Mouse (Mus musculus) macrophage (primary cell): Measurements from ENCODE around the gene Slc9a8. TPM values are rescaled to one million over a fixed set of nuclear protein-coding genes. Genes with fewer than 3 reads are reported as not detected.

Source experiments
- H3K27ac ChIP-seq: fragments of 350-480 bp; formaldehyde crosslinking; 2 replicates; pipeline ENCODE4 v1.9.0; 2021
- H3K36me3 ChIP-seq: fragments of 350-480 bp; formaldehyde crosslinking; 2 replicates; pipeline ENCODE4 v1.9.0; 2021; ENCODE audit errors: inconsistent target
- H3K4me3 ChIP-seq: fragments of 350-480 bp; formaldehyde crosslinking; 2 replicates; pipeline ENCODE4 v1.9.0; 2021; ENCODE audit errors: inconsistent target
- H3K79me2 ChIP-seq: fragments of 350-480 bp; formaldehyde crosslinking; 2 replicates; pipeline ENCODE4 v1.9.0; 2021; ENCODE audit errors: inconsistent target
- WGBS: methylation state at CpG from one replicate; pipeline ENCODE4 v1.1.7; 2026; ENCODE audit warnings: inconsistent platforms; ENCODE audit not compliant: missing documents; 5-methylcytosine and 5-hydroxymethylcytosine counted together
- polyA plus RNA-seq: library from polyadenylated mRNA; stranded (reverse); fragments of 250-400 nt; gene quantifications from 3 replicates; pipeline ENCODE4 v1.2.4, GENCODE M21; 2018; ENCODE audit warnings: inconsistent platforms

Gene Slc9a8
- polyA plus RNA-seq, 1 experiment from 2014 or later, result 30.0 TPM

DNA sequence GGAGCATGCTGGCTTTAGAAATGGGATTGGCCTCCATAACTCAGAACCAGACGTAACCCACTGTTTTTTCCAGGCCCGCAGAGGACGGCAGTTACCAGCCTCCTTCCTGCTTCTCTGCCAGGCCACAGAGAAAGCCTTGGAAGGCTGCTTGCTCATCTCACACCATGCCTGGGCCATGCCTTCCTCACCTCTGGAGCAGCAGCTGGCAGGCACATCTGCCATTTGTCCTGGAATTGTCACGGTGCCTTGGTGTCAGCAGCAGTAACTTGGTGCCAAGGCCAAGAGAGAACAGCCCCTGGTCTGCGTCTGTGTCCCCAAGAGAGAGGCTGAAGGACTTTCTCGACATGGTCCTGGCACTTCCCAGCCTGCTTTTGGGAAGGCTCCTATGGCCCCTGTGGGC is 52.7 kb downstream of the Slc9a8 start:
- peaks cover 51% of the 10 kb centered on the region; the same call in 1 of the 2 replicates for H3K36me3 ChIP-seq
- no peak overlapping the region for H3K27ac ChIP-seq
- 88% methylated on average over 6 of the region's 6 CpGs for WGBS
- H3K79me2 ChIP-seq, result peaks cover under 1% of the 10 kb centered on the region; the same call in 1 of the 2 replicates
- no peak overlapping the region for H3K4me3 ChIP-seq

DNA sequence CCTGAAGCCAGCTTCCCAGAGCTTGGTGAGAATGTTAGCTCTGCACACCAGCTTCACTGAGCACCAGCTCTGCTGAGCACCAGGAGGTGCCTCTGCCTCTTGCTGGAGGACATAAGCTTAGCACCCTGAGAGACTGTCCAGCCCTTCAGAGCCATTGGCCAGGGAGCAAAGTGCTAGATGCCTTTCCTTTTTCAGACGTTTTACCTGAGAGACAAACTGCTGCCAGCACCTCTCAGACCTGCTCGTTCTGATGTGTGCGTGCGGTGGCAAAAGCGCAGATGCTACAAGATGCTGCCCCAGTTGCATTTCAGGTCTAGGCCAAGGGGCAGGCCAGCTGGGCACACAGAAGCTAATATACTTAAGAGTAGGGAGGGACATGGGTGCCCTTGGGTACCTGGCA is 54.1 kb downstream of the Slc9a8 start:
- H3K36me3 ChIP-seq, result peaks cover 48% of the 10 kb centered on the region; the same call in 1 of the 2 replicates
- H3K27ac ChIP-seq, result no peak overlapping the region

DNA sequence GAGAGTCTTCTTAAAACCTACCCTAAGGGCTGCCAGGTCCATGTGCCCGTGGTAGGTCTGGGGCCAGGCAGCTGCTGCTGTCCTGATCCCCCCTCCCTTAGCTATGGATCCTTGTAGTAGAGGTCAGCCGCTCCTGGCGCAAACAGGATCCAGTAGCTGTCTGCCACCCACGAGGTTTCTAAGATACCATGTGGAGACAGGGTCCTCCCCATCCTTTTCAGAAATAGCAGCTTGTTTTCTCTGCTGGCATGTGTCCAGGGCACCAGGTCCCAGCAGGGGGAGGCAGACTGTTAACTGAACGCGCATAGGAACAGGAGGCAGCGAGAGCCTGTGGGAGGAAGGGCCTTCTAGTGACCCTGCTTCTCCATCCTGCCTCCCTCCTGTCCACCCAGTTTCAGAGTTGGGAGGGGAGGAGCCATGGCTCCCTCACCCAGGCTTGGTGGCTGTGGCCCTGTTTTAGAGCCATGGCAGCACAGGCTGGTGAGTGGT is 54.7 kb downstream of the Slc9a8 start:
- Histone ChIP-seq H3K36me3 (peaks cover 47% of the 10 kb centered on the region; the same call in 1 of the 2 replicates), H3K79me2 (peaks cover 21% of the 10 kb centered on the region; the same call in 1 of the 2 replicates), H3K4me3 (no peak overlapping the region), H3K27ac (peak overlapping the region; percentile 68)
- 53% methylated on average over 7 of the region's 7 CpGs for WGBS

More for the DNA sequence above, 54.1 kb downstream of the Slc9a8 start:
- Histone ChIP-seq H3K79me2 (peaks cover 14% of the 10 kb centered on the region; the same call in 1 of the 2 replicates), H3K4me3 (no peak overlapping the region)
- WGBS, result 91% methylated on average over 5 of the region's 5 CpGs

DNA sequence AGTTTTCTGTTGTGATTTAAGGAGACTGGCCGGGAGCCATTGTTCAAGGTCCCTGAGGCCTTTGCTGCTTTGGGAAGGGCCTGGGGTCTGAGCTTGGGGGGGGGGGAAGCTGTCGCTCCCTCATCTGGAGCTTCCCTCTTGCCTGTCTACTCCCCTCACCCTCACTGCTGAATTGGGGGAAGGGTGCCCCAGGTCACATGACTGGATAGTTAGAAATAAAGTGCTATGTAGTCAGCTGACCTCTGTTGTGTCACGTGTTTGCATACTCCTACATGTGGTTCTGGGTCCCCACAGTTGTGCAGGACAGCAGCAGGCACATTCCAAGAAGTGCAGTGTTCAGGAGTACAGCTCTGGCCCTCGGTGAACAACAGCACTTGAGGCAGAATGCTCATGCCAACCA is 55.2 kb downstream of the Slc9a8 start:
- 45% methylated on average over 4 of the region's 4 CpGs for WGBS
- H3K79me2 ChIP-seq, result peaks cover 21% of the 10 kb centered on the region; the same call in 1 of the 2 replicates
- H3K27ac ChIP-seq, result peak overlapping the region; percentile 68
- H3K4me3 ChIP-seq, result no peak overlapping the region
- H3K36me3 ChIP-seq, result peaks cover 45% of the 10 kb centered on the region; the same call in 1 of the 2 replicates

DNA sequence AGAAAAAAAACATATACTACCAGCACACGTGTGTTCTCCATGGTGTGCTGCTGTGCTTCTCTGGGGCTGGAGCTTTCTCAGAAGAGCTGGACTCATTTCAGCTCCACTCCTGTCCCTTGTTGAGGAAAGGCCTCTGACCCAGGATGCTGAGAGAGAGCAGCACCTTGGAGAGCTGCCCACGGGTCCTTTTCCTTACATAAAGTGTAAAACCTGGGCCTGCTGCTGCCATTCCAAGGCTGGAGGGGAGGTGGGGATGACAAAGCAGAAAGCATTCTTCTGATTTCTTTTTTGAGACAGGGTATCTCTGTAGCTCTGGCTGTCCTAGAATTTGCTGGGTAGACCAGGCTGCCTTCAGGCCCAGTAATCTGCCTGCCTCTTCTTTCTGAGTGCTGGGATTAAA is 56.6 kb downstream of the Slc9a8 start:
- H3K36me3 ChIP-seq, result peaks cover 44% of the 10 kb centered on the region
- WGBS, result 73% methylated on average over 2 of the region's 2 CpGs
- no peak overlapping the region for H3K4me3 ChIP-seq
- H3K27ac ChIP-seq, result no peak overlapping the region
- peaks cover 33% of the 10 kb centered on the region; the same call in 1 of the 2 replicates for H3K79me2 ChIP-seq

DNA sequence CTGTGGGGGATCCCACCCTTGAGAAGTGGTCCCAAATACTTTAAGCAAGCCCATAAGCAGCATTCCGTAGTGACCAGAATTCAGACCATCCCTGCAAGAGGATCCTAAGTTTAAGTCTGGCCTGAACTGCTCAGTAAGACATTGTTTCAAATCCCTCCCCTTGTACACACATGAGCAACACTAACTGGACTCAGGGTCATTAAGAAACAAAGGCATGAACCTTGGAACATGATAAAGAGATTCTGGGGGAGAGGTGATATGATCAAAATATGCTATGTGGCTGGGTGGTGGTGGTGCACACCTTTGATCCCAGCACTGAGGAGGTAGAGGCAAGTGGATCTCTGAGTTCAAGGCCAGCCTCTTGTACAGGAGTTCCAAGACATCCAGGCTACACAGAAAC is 58.0 kb downstream of the Slc9a8 start:
- Histone ChIP-seq H3K79me2 (peaks cover 46% of the 10 kb centered on the region), H3K27ac (no peak overlapping the region), H3K4me3 (no peak overlapping the region), H3K36me3 (peaks cover 44% of the 10 kb centered on the region)
- WGBS, result 100% methylated on average over 1 of the region's 1 CpGs

DNA sequence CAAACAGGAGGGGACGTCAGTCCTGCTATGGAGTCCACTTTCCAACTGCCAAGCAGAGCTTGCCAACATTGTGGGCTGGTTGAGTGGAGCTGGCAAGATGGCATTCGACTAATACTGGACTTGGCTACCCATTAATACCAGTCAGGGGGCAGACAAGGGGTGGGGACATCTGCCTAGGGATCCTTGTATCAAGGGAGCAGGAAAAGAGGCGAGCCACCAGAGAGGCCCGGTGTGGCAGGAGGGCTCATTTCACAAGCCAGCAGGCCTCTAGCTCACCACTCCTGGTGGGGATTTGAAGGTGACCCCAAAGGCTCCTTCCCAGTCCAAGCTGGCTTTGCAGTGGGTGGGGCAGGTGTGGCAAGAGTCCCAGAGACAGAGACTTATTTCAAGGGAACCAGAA is 61.2 kb downstream of the Slc9a8 start:
- WGBS, result 85% methylated on average over 4 of the region's 4 CpGs
- no peak overlapping the region for H3K4me3 ChIP-seq
- H3K79me2 ChIP-seq, result peaks cover 78% of the 10 kb centered on the region
- H3K36me3 ChIP-seq, result peaks cover 59% of the 10 kb centered on the region
- no peak overlapping the region for H3K27ac ChIP-seq

DNA sequence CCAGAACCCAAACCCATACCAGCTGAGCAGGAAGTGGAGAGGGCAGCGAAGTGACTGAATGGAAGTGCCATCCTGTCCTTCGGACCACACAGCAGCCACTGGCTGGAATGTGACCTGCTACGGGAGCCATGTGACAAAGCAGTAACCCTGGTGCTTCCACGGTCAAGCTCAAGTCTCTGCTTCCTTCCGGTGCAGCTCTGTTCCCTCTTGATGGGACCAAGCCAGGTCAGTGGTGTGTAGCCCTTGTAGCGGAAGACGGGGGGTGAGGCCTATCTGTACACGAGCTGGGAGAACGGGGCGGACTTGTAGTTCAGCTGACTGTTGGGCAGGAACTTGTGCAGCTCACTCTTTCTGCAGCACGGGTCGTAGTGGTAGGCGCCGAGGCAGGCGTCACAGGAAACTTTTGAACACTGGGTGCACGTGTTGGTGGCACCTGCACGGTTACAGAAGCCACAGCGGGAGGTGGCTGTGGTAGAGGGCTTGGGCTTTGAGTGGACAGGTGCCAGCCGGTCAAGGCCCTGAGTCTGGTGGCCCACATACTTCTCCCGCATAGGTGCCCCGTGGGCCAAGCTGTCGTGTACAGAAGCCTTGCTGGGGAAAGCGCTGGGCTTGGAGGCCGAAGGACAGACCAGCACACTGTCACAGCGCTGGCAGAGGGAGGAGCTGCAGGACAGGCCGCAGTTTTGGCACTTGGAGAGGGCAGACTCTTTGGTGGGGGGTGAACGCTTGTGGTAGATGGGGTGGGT is 61.7 kb downstream of the Slc9a8 start:
- Histone ChIP-seq H3K36me3 (peaks cover 59% of the 10 kb centered on the region), H3K4me3 (no peak overlapping the region), H3K79me2 (peaks cover 84% of the 10 kb centered on the region), H3K27ac (no peak overlapping the region)
- 93% methylated on average over 27 of the region's 27 CpGs for WGBS

DNA sequence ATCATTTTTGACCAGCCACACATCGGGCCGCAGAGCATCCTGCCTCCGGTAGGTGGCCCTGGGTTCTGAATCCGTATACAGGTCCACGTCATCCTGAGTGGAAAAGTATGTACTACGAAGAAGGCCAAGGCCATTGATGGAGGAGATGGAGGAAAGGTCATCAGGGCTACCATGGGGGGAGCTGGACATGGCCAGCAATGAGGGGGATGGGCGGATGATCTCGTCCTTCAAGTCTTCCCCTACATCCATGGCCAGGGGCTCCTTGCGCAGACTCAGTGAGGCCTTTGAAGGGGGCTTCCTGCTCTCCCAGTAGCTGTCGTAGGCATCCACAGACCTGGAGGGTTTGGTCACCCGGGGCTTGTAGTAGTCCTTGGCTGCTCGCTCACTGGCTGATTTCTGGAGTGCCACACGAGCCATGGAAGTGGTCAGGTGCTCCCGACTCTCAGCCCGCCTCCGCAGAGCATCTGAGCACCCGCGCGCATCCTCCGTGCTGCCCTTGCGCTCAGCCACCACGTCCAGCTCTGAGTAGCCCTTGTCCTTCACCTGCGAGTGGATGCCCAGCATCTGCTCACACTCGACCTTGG is 62.4 kb downstream of the Slc9a8 start:
- H3K27ac ChIP-seq, result no peak overlapping the region
- WGBS, result 91% methylated on average over 24 of the region's 24 CpGs
- peaks cover 59% of the 10 kb centered on the region for H3K36me3 ChIP-seq
- H3K4me3 ChIP-seq, result no peak overlapping the region
- H3K79me2 ChIP-seq, result peaks cover 91% of the 10 kb centered on the region

DNA sequence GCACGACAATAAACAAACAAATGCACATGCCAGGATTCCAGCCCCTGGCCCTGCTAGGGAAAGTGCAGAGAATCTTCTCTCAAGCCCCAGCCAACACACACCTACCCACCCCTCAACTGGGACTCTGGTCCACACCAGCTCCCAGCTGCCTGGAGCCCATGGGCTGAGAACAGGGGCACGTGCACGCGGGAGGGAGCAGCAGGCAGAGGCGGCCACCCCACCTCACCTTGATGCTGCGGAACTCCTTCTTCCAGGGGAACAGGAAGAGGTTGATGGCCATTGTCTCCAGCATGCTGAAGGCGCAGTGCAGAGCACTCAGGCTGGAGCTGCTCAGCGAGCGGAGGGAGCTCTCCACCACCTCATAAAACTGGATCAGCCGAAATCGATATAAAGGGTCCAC is 63.4 kb downstream of the Slc9a8 start:
- H3K36me3 ChIP-seq, result peaks cover 59% of the 10 kb centered on the region
- WGBS, result 92% methylated on average over 11 of the region's 11 CpGs
- H3K4me3 ChIP-seq, result no peak overlapping the region
- peaks cover 93% of the 10 kb centered on the region for H3K79me2 ChIP-seq
- H3K27ac ChIP-seq, result no peak overlapping the region

DNA sequence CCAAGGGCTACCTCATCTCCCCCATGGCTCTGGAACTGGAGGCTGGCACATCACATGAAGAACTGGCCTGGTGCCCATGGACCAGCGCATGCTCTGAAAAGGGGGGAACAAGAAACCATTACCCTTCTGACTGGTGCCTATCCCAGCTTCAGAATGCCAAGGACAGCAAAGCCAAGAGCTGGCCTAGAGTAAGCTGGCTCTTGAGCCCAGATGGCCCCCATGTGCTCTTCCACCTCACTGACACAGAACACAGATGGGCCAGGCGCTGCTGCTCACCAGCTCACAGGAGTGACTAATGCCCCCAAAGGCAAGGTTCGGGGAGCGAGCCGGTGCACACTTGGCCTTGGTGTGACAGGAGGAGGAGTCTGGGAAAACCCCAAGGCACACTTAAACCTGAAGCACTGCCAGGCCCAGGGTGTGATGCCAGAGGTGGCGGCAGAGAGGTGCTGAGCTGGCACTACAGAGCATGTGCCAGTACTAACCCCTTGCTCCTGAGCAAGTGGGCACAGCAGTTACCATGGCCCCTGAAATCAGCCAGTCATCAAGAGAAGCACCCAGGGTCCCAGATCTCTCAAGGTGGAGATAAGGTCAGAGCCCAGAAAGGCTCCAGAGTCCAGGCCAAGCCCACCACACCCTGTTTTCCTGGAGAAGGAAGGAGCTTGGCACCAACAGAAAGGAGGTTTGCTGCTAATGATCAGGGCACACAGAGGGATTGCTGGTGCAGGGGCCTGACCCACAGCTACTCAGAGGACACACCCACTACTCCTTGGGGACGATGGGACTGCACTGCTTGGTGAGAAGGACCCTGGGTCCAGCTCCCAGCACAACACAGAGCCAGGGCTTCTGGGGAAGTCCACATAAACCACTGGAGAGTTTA is 64.2 kb downstream of the Slc9a8 start:
- H3K36me3 ChIP-seq, result peaks cover 52% of the 10 kb centered on the region

DNA sequence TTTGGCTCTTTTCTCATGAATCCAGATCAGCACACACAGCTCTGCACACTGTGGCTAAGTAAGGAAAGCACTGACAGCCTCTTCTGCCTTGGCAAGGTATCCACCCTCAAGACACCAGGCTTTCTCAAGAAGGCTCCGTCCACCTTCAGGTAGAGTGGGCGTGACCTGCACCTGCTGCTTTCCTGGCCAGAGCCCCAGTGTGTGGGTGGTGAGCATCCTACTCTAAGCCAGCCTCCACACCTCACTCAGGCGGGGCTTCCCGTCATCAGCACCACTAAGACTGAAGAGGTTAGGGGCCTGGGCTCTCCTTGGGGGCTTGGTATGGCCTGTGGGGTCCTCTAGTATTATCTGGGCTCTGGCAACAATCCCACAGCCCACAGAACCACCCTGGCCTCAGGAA is 65.1 kb downstream of the Slc9a8 start:
- 96% methylated on average over 3 of the region's 4 CpGs for WGBS
- Histone ChIP-seq H3K4me3 (no peak overlapping the region), H3K36me3 (peaks cover 48% of the 10 kb centered on the region), H3K27ac (no peak overlapping the region), H3K79me2 (peaks cover 97% of the 10 kb centered on the region)

More for the DNA sequence above, 64.2 kb downstream of the Slc9a8 start:
- Histone ChIP-seq H3K79me2 (peaks cover 93% of the 10 kb centered on the region), H3K4me3 (no peak overlapping the region), H3K27ac (no peak overlapping the region)
- WGBS, result 88% methylated on average over 7 of the region's 7 CpGs

DNA sequence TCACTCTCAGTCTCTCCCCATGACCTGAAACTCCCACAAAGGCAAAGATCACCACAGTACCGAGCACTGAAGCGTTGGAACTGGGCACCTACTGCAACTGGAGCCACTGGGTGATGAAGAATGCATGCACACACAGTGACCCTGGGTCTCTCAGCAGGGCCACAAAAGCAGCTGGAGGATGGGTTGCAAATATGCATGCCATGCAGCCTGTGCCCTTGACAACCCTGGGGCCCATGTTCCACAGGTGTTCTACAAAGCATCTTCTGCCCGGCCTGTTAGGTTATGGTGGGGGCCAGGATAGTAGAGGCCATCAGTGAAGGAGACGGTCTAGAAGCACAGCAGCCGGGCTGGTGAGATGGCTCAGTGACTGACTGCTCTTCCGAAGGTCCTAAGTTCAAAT is 66.0 kb downstream of the Slc9a8 start:
- WGBS, result 93% methylated on average over 6 of the region's 6 CpGs
- Histone ChIP-seq H3K36me3 (peaks cover 45% of the 10 kb centered on the region), H3K4me3 (no peak overlapping the region)

DNA sequence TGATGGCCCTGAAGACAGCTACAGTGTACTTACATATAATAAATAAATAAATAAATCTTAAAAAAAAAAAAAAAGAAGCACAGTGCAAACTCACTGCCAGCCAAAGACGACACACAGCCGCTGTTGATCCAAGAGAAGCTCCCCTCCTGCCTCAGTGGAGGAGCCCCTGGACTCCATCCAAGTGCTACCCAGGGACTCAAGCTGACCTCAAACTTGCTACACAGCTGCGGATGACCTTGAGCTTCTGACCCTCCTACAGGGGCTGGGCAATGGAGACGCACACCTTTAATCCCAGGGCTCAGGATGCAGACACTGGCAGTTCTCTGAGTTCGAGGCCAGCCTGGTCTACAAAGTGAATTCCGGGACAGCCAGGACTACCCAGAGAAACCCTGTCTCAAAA is 66.5 kb downstream of the Slc9a8 start:
- WGBS, result 94% methylated on average over 6 of the region's 6 CpGs
- Histone ChIP-seq H3K27ac (no peak overlapping the region), H3K4me3 (no peak overlapping the region), H3K36me3 (peaks cover 41% of the 10 kb centered on the region), H3K79me2 (peaks cover 94% of the 10 kb centered on the region)

More for the DNA sequence above, 66.0 kb downstream of the Slc9a8 start:
- Histone ChIP-seq H3K79me2 (peaks cover 98% of the 10 kb centered on the region), H3K27ac (no peak overlapping the region)
